Comparison of ENCODE assay signal across 8 mouse cellular contexts in genomic region chr7:19750217-19751069, GRCm38 (mm10). TPM values are rescaled to one million over a fixed set of nuclear protein-coding genes. Genes with fewer than 3 reads are reported as not detected.
A peak's percentile ranks its signal among the peaks of the same experiment; 100 is the strongest.
DNase-seq lines count a peak whose midpoint lies in the region; ATAC-seq and TF ChIP-seq lines count a peak whose summit lies in the region.

Gene Nectin2 (minus strand): TSS chr7:19750483.

- peak within 1 kb of the TSS; percentile 94 for H3K27ac ChIP-seq in hindbrain, embryonic 10.5 days
- H3K27ac ChIP-seq in lung, postnatal 0 days (ENCODE audit: low read length): peak within 1 kb of the TSS; percentile 96

- peak; percentile 95 for DNase-seq in Muller cell, postnatal 12 days (ENCODE audit: inconsistent ontology term)
- DNase-seq in cerebellum, adult 9-11 months: peak; percentile 57
- peak; percentile 65 to 79 for DNase-seq in frontal cortex, adult 2 months (ENCODE audit: extremely low spot score in 1 of 2, low spot score in 1 of 2)
- DNase-seq in hindbrain, embryonic 10.5 days (ENCODE audit: low spot score): peak; percentile 89
- peak; percentile 82 for DNase-seq in layer of hippocampus, adult 9-11 months
- peak; percentile 95 for DNase-seq in lung, postnatal 0 days (ENCODE audit: low spot score)
- DNase-seq in ovary, postnatal 10 days (ENCODE audit: low spot score): peak; percentile 77
- peak; percentile 39 for DNase-seq in thymus, postnatal 0 days (ENCODE audit: low spot score)

- peak; percentile 93 for TF ChIP-seq CTCF in lung, postnatal 0 days (IDR thresholded peaks at IDR 0.05)

- peak within 1 kb of the TSS; percentile 81 for H3K4me2 ChIP-seq in lung, postnatal 0 days (replicated peaks; ENCODE audit: low read depth, low read length)

- H3K4me1 ChIP-seq in hindbrain, embryonic 10.5 days (replicated peaks): peaks cover 51% of the 10 kb centered on the region
- peaks cover 22% of the 10 kb centered on the region; the same call in 1 of the 2 replicates for H3K4me1 ChIP-seq in lung, postnatal 0 days (ENCODE audit: insufficient read depth, low read depth, low read length)

- peak within 1 kb of the TSS; percentile 75 for H3K4me3 ChIP-seq in hindbrain, embryonic 10.5 days
- peak within 1 kb of the TSS; percentile 92 for H3K4me3 ChIP-seq in lung, postnatal 0 days (ENCODE audit: low read depth, low read length)

- peak; percentile 44; the same call in 1 of the 2 replicates for TF ChIP-seq EP300 in lung, postnatal 0 days (IDR thresholded peaks at IDR 0.05)

- peaks cover 6% of the 10 kb centered on the region; the same call in 1 of the 2 replicates for H3K36me3 ChIP-seq in hindbrain, embryonic 10.5 days
- H3K36me3 ChIP-seq in lung, postnatal 0 days (ENCODE audit: insufficient read depth, low read length): no peaks in the 10 kb centered on the region

- 16% methylated on average over 19 of the region's 19 CpGs for WGBS in hindbrain, embryonic 10.5 days
- WGBS in lung, postnatal 0 days: 12% methylated on average over 19 of the region's 19 CpGs

- H3K27me3 ChIP-seq in hindbrain, embryonic 10.5 days (ENCODE audit: insufficient read depth, poor library complexity, severe bottlenecking): peaks cover 3% of the 10 kb centered on the region; the same call in 1 of the 2 replicates
- no peaks in the 10 kb centered on the region for H3K27me3 ChIP-seq in lung, postnatal 0 days (replicated peaks; ENCODE audit: insufficient read depth, low read length)

- H3K9ac ChIP-seq in lung, postnatal 0 days (replicated peaks; ENCODE audit: low read depth): peak within 1 kb of the TSS; percentile 93

- ATAC-seq in lung, postnatal 0 days: peak; percentile 62

- no peaks in the 10 kb centered on the region for H3K9me3 ChIP-seq in hindbrain, embryonic 10.5 days
- no peaks in the 10 kb centered on the region for H3K9me3 ChIP-seq in lung, postnatal 0 days (ENCODE audit: low read length)

RNA-seq across cellular contexts. Expression of gene Nectin2, which starts in this region (rescaled TPM):
- polyA plus RNA-seq in frontal cortex, adult 2 months (2012; rRNA removed): 7.6 and 7.7 TPM in 2 replicates
- polyA plus RNA-seq in hindbrain, embryonic 10.5 days (2016; fragmentation: Nextera tagmentation; extraction: Ambion mirVana): 89.0 and 99.8 TPM in 2 replicates
- polyA plus RNA-seq in lung, postnatal 0 days (2015; fragmentation: Nextera tagmentation; extraction: Ambion mirVana): 113 and 116 TPM in 2 replicates
- 7.0 and 7.1 TPM in 2 replicates for polyA plus RNA-seq in thymus, postnatal 0 days (2015; fragmentation: Nextera tagmentation; extraction: Ambion mirVana)

Comparison
In these comparisons a context has a peak if more than half of its experiments do, and no peak if none do; other contexts are left out.
1. Peak in every context shown above with its lines: DNase-seq, ATAC-seq, H3K4me3 ChIP-seq and H3K27ac ChIP-seq.
2. RNA of gene Nectin2 (polyA plus RNA-seq): 113 to 116 TPM in lung, postnatal 0 days and 89.0 to 99.8 TPM in hindbrain, embryonic 10.5 days; 7.6 to 7.7 TPM in frontal cortex, adult 2 months and 7.0 to 7.1 TPM in thymus, postnatal 0 days; every median in the first group is over 10 times any median in the second.
3. DNase-seq: peak in every context shown above with its lines; median percentile 95 in Muller cell, postnatal 12 days; 95 in lung, postnatal 0 days; 89 in hindbrain, embryonic 10.5 days; 82 in layer of hippocampus, adult 9-11 months; 77 in ovary, postnatal 10 days; 72 in frontal cortex, adult 2 months; 57 in cerebellum, adult 9-11 months; 39 in thymus, postnatal 0 days.